Mouse (Mus musculus) heart, embryonic 15.5 days (tissue): ENCODE results near the gene Klhl35. TPM values are rescaled to one million over a fixed set of nuclear protein-coding genes. Genes with fewer than 3 reads are reported as not detected.

ENCODE experiments used
- ATAC-seq: fragments of 200-750 bp; cut with Nextera tagmentation; replicated peaks from 2 replicates; pipeline ENCODE4 v1.8.0; 2017; ENCODE audit warnings: low read depth, moderate TSS enrichment; ENCODE audit not compliant: insufficient number of reproducible peaks, insufficient read depth, low FRiP score
- H3K27ac ChIP-seq: fragments of 300-500 bp; sonication (generic); 2 replicates; pipeline ENCODE4 v1.5.1; 2015; ENCODE audit warnings: mild to moderate bottlenecking, inconsistent platforms
- H3K27me3 ChIP-seq: fragments of 300-500 bp; sonication (generic); 2 replicates; pipeline ENCODE4 v1.6.1; 2015; ENCODE audit warnings: inconsistent platforms
- H3K36me3 ChIP-seq: fragments of 300-500 bp; sonication (generic); 2 replicates; pipeline ENCODE4 v1.6.1; 2015; ENCODE audit warnings: mild to moderate bottlenecking, inconsistent platforms
- H3K4me1 ChIP-seq: fragments of 300-500 bp; sonication (generic); replicated peaks from 2 replicates; pipeline ENCODE4 v1.6.1; 2015; ENCODE audit warnings: inconsistent platforms
- H3K4me2 ChIP-seq: fragments of 300-500 bp; sonication (generic); 2 replicates; pipeline ENCODE4 v1.6.1; 2015; ENCODE audit warnings: inconsistent platforms, mild to moderate bottlenecking, moderate library complexity
- H3K4me3 ChIP-seq: fragments of 300-500 bp; sonication (generic); 2 replicates; pipeline ENCODE4 v1.5.1; 2015; ENCODE audit warnings: mild to moderate bottlenecking, inconsistent platforms
- H3K9ac ChIP-seq: fragments of 300-500 bp; sonication (generic); 2 replicates; pipeline ENCODE4 v1.6.1; 2015; ENCODE audit warnings: mild to moderate bottlenecking, inconsistent platforms
- H3K9me3 ChIP-seq: fragments of 300-500 bp; sonication (generic); replicated peaks from 2 replicates; pipeline ENCODE4 v1.6.1; 2016; ENCODE audit warnings: inconsistent platforms
- WGBS: fragments of 180-500 bp; shearing (Covaris S2); methylation state at CpG from one replicate; pipeline ENCODE4 v1.1.7; 2015; ENCODE audit warnings: mixed read lengths; 5-methylcytosine and 5-hydroxymethylcytosine counted together
- polyA plus RNA-seq: library from polyadenylated mRNA; unstranded; fragments of >200 nt; fragmentation: Nextera tagmentation; extraction: Ambion mirVana; gene quantifications from 2 replicates; pipeline ENCODE4 v1.2.1, GENCODE M21; 2015

Klhl35 gene
- polyA plus RNA-seq: 0.63 and 0.73 TPM in 2 replicates

DNA sequence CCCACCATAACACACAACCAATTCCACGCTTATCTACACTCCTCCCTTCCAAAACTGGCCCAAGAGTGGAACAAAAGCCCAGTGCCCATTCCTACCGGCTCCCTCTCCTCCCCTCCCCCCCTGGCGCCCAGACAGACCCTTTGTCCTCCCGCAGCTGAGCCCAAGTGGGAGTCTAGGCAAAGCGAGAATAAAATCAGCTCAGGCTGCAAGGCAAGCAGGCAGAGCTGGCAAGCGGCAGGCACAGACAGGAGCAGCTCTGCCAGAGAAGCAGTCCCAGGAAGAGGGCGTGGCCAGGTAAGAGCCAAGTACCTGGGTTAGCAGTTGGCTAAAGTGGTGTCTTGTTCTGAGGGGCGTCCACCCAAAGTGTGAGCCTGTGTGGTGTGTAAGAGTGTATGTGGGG, at the start of gene Klhl35:
Gene Klhl35, plus strand, starts transcription at position 194 of the 400 bp plus-strand sequence.
- Histone ChIP-seq H3K4me1 (peaks cover 40% of the 10 kb centered on the region), H3K36me3 (peaks cover 11% of the 10 kb centered on the region; the same call in 1 of the 2 replicates), H3K9ac (no peak within 1 kb of the TSS), H3K27me3 (no peaks in the 10 kb centered on the region), H3K27ac (no peak within 1 kb of the TSS), H3K4me3 (no peak within 1 kb of the TSS), H3K9me3 (no peaks in the 10 kb centered on the region), H3K4me2 (peak within 1 kb of the TSS; percentile 72)
- WGBS: 29% methylated on average over 8 of the region's 8 CpGs
- no peak for ATAC-seq

DNA sequence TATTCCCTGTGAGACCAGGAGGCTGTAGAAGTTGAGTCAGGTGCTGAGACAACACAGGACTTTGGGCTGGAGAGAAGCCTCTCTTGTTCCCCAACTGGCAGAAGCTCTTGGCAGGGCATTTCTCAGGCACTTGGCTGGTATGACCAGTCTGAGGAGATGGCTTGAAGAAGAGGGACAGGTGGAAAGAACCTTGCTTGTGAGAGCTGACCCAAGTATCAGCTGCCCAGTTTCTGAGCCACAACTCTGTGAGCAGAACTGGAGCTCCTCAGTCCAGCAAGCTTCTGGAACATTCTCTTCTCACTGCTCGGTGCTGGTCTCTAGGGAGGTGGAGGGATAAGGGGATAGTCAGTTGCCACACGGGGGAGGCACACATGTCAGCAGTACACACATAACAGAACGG, 46.5 kb upstream of the Klhl35 start:
- WGBS: 60% methylated on average over 3 of the region's 3 CpGs
- no peak for ATAC-seq
- Histone ChIP-seq H3K4me3 (no peak overlapping the region), H3K9ac (no peak overlapping the region), H3K4me1 (peaks cover 19% of the 10 kb centered on the region), H3K27me3 (no peaks in the 10 kb centered on the region), H3K4me2 (no peak overlapping the region), H3K27ac (no peak overlapping the region), H3K36me3 (no peaks in the 10 kb centered on the region), H3K9me3 (no peaks in the 10 kb centered on the region)

DNA sequence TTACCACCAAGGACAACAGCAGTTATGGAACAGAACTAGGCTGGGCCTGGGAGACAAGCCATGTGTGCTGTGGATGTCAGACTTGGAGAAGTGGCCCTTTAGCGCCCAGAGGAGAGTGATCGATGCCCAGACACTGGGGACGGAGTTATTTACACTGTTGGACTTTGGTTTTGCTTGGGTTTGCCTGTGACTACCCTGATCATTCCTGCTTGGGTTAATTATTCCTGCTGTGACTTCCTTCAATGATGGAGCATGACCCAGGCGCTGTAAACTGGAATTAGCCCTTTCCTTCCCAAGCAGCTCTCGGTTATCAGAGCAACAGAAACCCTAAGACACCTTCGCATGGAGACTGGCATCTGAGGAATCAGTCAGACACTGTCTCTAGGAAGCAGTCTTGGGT, 44.8 kb upstream of the Klhl35 start:
- H3K27ac ChIP-seq: no peak overlapping the region
- 90% methylated on average over 6 of the region's 6 CpGs for WGBS

DNA sequence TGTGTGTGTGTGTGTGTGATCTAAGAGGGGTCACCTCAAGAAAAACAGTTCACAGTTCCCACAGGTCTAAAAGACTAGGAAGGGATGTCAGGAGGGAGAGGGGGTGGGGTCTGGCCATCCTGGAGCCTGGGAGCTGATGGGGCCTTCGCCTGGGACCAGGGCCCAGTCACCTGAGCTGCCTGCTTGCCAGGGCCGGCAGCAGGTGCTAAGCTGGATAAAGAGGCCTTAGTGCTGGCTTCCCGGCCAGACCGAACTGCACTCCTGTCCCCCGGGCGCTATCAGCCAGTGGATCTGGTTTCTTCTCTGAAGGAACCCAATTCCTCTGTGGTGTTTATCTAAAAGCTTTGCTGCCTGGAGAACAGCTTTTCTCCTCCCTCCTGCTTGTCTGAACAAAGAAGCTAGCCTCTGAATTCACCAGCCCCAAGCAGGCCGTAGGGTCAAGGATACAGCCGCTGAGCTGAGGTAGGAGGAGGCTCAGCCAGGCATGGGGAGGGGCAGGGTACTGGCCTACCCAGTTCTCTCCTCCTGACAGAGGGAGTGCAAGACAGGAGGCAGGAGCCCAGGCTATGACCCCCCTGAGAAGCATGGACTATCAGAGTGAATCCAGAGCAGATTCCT, 41.2 kb upstream of the Klhl35 start:
- H3K9me3 ChIP-seq: no peaks in the 10 kb centered on the region
- H3K4me1 ChIP-seq: peaks cover 14% of the 10 kb centered on the region
- H3K36me3 ChIP-seq: 0 out of 2 replicates have a peak, but pooled peaks cover 5% of the 10 kb centered on the region
- 44% methylated on average over 8 of the region's 8 CpGs for WGBS
- H3K4me3 ChIP-seq: no peak overlapping the region
- ATAC-seq: peak; percentile 34
- no peak overlapping the region for H3K9ac ChIP-seq
- H3K4me2 ChIP-seq: no peak overlapping the region
- 0 out of 2 replicates have a peak overlapping the region, but pooled peaks have one; percentile 5 for H3K27ac ChIP-seq
- H3K27me3 ChIP-seq: no peaks in the 10 kb centered on the region

More for the DNA sequence above, 44.8 kb upstream of the Klhl35 start:
- Histone ChIP-seq H3K9ac (no peak overlapping the region), H3K4me2 (no peak overlapping the region), H3K4me3 (no peak overlapping the region), H3K27me3 (no peaks in the 10 kb centered on the region), H3K4me1 (peaks cover 17% of the 10 kb centered on the region), H3K9me3 (no peaks in the 10 kb centered on the region), H3K36me3 (0 out of 2 replicates have a peak, but pooled peaks cover under 1% of the 10 kb centered on the region)
- ATAC-seq: no peak

DNA sequence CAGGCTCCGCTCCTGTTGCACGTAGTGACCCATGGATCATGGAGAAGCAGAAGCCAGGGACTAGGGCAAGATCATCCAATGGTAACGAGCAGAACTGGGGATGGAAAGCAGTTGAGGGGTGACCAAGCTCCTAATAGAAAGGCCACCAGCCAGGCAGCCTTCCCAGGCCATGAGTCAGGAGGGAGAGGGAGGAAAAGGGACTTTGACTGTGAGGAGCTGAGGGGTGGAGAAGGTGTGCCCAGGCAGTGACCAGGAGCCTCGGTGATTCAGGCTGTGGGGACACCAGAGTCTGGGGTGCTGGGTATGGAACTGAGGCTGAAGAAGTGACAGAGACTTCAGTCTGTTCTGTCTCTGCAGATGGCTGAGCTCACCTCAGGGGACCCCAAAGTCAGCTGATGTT, 40.1 kb upstream of the Klhl35 start:
- Histone ChIP-seq H3K36me3 (0 out of 2 replicates have a peak, but pooled peaks cover 5% of the 10 kb centered on the region), H3K27me3 (no peaks in the 10 kb centered on the region), H3K4me3 (no peak overlapping the region), H3K27ac (no peak overlapping the region), H3K9ac (no peak overlapping the region), H3K9me3 (no peaks in the 10 kb centered on the region), H3K4me2 (no peak overlapping the region), H3K4me1 (peaks cover 17% of the 10 kb centered on the region)
- no peak for ATAC-seq
- 86% methylated on average over 4 of the region's 4 CpGs for WGBS

DNA sequence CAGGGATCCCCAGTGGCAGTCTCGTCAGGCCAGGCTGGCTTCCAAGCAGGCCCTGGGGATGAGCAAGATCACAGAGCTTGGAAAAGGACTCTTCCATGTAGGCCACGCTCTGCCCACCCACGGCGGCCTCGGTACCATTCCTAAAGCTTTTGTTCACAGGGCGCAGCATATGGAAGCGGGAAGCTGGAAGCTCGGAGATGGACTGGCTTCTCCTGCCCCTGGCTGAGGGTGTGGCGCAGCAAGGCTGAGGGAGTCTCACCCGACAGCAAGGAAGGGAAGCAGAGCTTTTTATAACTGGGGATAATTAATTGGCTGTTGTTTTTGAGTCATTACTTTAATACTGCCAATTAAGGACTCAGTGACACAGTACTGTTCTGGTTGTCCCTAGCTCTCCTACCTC, 38.8 kb upstream of the Klhl35 start:
- 81% methylated on average over 10 of the region's 10 CpGs for WGBS
- H3K36me3 ChIP-seq: 0 out of 2 replicates have a peak, but pooled peaks cover 5% of the 10 kb centered on the region
- H3K9ac ChIP-seq: no peak overlapping the region

DNA sequence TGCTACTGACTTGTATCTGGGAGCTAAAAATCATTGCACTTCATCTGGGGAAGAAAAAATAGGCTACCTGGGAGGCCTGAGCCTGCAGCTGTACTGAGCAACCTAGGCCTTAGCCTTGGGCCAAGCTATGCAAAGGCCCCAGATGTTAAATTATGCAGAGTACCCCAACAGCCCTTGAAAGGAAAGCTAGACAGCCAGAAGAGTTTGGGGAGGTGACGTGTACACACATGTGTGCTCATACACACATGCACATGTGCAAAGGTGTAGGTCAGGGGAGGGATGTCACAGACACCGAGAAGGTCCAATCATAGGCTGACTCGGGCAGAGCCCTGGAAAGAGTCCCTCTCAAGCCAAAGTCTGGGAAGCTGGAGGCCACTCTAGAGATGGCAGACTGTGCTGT, 37.8 kb upstream of the Klhl35 start:
- no peak for ATAC-seq
- Histone ChIP-seq H3K9me3 (no peaks in the 10 kb centered on the region), H3K27me3 (no peaks in the 10 kb centered on the region), H3K4me1 (peaks cover 30% of the 10 kb centered on the region), H3K9ac (no peak overlapping the region), H3K4me3 (no peak overlapping the region), H3K27ac (no peak overlapping the region), H3K36me3 (0 out of 2 replicates have a peak, but pooled peaks cover 5% of the 10 kb centered on the region), H3K4me2 (no peak overlapping the region)
- WGBS: 86% methylated on average over 3 of the region's 3 CpGs

More for the DNA sequence above, 38.8 kb upstream of the Klhl35 start:
- H3K4me1 ChIP-seq: peaks cover 20% of the 10 kb centered on the region
- H3K4me3 ChIP-seq: no peak overlapping the region
- H3K27me3 ChIP-seq: no peaks in the 10 kb centered on the region
- H3K27ac ChIP-seq: no peak overlapping the region
- H3K9me3 ChIP-seq: no peaks in the 10 kb centered on the region
- no peak for ATAC-seq
- H3K4me2 ChIP-seq: no peak overlapping the region

DNA sequence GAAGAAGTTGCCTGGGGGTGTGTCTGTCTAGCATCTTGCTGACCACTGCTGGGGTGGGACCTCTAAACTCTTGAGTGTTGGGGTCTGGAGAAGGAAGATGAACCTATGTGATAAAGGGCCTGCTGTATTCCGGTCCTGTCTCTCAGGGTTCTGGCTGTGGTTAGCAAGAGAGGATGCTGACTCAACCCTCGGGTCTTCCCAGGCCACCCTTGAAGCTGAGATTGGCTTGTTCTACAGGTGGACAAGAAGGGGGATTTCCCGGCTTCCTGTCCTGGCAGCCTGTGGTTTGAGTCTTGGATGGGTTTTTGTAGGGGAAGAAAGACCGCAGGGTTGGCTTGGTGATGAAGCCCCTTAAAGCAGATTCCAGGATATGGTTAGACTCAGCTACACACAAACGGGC, 37.0 kb upstream of the Klhl35 start:
- Histone ChIP-seq H3K4me3 (no peak overlapping the region), H3K9ac (no peak overlapping the region), H3K36me3 (0 out of 2 replicates have a peak, but pooled peaks cover 5% of the 10 kb centered on the region), H3K4me1 (peaks cover 33% of the 10 kb centered on the region), H3K9me3 (no peaks in the 10 kb centered on the region), H3K27me3 (no peaks in the 10 kb centered on the region), H3K27ac (no peak overlapping the region), H3K4me2 (no peak overlapping the region)
- no peak for ATAC-seq
- 66% methylated on average over 5 of the region's 5 CpGs for WGBS

DNA sequence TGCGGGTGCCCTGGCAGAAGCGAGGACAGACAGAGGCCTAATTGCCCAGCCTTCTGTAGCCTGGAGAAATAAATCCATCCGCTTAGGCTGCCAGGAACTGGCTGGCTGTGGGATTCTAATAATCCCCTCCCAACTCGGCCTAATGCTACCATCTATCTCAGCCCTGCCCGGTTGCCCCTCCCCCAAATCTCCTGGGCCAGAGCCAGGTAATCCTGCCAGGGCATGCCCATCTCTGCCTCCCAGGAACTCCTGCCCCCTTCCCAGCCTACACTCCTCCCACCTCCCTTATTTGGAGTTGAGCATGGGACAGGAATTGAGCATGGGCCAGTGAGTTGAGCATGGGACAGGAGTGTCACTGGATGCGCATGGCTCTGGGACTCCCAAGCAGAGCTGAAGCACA, 36.0 kb upstream of the Klhl35 start:
- Histone ChIP-seq H3K27ac (no peak overlapping the region), H3K36me3 (0 out of 2 replicates have a peak, but pooled peaks cover 5% of the 10 kb centered on the region), H3K4me1 (peaks cover 35% of the 10 kb centered on the region), H3K4me2 (no peak overlapping the region), H3K27me3 (no peaks in the 10 kb centered on the region), H3K9ac (no peak overlapping the region), H3K4me3 (no peak overlapping the region), H3K9me3 (no peaks in the 10 kb centered on the region)
- no peak; the same call in 1 of the 2 replicates for ATAC-seq
- 65% methylated on average over 6 of the region's 6 CpGs for WGBS

DNA sequence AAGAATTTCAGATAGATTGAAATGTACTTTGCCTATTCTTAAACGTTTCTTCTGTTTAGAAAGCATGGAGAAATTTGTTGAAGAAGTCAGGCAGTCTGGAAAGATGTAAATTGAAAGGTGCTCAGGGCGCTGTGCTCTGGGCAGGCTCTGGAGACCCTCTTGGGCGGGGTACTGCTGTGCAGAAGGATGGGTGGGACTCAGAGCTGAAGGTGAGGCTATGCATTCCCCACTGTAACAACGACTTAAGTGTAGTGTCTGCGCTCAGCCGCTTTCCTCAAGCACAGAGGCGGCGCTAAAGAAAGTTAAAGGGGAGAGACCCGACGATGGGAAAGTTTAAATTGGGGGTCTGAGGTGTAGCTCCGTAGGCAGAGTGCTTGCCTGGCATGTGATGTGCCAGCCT, 35.6 kb upstream of the Klhl35 start:
- Histone ChIP-seq H3K27me3 (no peaks in the 10 kb centered on the region), H3K4me2 (no peak overlapping the region), H3K4me1 (peaks cover 36% of the 10 kb centered on the region), H3K27ac (no peak overlapping the region), H3K4me3 (no peak overlapping the region), H3K36me3 (0 out of 2 replicates have a peak, but pooled peaks cover 5% of the 10 kb centered on the region), H3K9me3 (no peaks in the 10 kb centered on the region), H3K9ac (no peak overlapping the region)
- ATAC-seq: no peak
- WGBS: 72% methylated on average over 11 of the region's 11 CpGs

DNA sequence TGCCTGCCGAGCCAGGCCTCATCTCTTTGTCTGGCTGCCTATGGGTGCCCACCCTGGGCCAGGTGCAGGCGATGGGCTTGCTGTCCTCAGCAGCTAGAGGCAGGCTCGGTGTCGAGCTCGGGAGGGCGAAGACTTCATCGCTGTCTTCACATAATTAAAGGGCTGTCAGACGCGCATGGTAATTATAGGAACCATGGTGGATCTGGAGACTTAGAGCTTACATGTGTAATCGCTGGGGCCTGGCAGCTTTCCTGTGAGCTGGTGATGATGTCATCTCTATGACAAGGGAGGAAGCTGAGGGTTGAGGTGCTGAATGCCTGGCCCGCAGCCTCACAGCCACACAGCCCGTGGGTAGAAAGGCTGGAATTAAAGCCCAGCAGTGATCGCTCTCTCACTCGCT, 33.6 kb upstream of the Klhl35 start:
- Histone ChIP-seq H3K9ac (no peak overlapping the region), H3K27me3 (no peaks in the 10 kb centered on the region), H3K36me3 (no peaks in the 10 kb centered on the region), H3K4me2 (no peak overlapping the region), H3K9me3 (no peaks in the 10 kb centered on the region), H3K4me1 (peaks cover 36% of the 10 kb centered on the region), H3K4me3 (no peak overlapping the region), H3K27ac (peak overlapping the region; percentile 66)
- WGBS: 40% methylated on average over 14 of the region's 14 CpGs
- ATAC-seq: peak; percentile 60; the same call in 1 of the 2 replicates

DNA sequence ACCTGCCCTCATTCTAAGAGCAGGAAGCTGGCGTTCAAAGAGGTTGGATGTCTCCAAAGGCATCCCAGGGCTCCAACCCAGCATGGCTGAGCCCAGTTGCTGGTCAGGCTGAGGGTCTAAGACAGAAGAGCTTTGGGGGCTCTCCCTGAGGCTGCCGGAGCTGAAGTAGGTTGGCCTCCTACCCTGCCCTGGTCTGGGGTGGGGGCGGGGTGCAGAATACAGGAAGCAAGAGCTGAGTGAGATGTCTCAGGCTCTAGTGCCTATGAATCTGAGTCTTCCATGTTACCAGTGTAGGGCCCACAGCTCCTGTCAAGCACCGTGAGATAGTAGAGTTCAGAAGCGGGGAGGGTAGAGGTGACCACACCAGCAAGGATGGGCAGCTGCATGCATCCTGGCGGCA, 32.9 kb upstream of the Klhl35 start:
- ATAC-seq: no peak
- no peaks in the 10 kb centered on the region for H3K27me3 ChIP-seq
- 72% methylated on average over 6 of the region's 6 CpGs for WGBS
- H3K27ac ChIP-seq: 0 out of 2 replicates have a peak overlapping the region, but pooled peaks have one; percentile 66
- peaks cover 36% of the 10 kb centered on the region for H3K4me1 ChIP-seq
- H3K9me3 ChIP-seq: no peaks in the 10 kb centered on the region
- H3K36me3 ChIP-seq: no peaks in the 10 kb centered on the region
- no peak overlapping the region for H3K4me2 ChIP-seq
- no peak overlapping the region for H3K4me3 ChIP-seq
- no peak overlapping the region for H3K9ac ChIP-seq
